Mouse (Mus musculus) kidney, postnatal 10 days (tissue): ENCODE measurements at regions not wholly inside any gene's neighbourhood (a gene's known extent, or its start where the extent isn't known, plus 50 kb on each side); places are given as distances from the start of the nearest gene placed in this dataset.
A peak's percentile ranks its signal among the peaks of the same experiment; 100 is the strongest.

Experiments used
- DNase-seq: peaks from one replicate; pipeline ENCODE4 v3.0.0; 2021; ENCODE audit warnings: mixed read lengths

- no peak for DNase-seq
Observed at GRCm38 (mm10) chr10:17010047-17010446, 713.0 kb upstream of the Cited2 start.

GRCm38 (mm10) chr10:17011876-17012275 is 711.1 kb upstream of the Cited2 start:
- no peak for DNase-seq

- no peak for DNase-seq
Observed at GRCm38 (mm10) chr10:17012541-17012975, 710.5 kb upstream of the Cited2 start.

GRCm38 (mm10) chr10:17014826-17015225 is 708.2 kb upstream of the Cited2 start:
- DNase-seq = no peak

GRCm38 (mm10) chr10:17016854-17017253 is 706.2 kb upstream of the Cited2 start:
- DNase-seq = no peak

- no peak for DNase-seq
Observed at GRCm38 (mm10) chr10:17022216-17023158, 700.5 kb upstream of the Cited2 start.

- no peak for DNase-seq
Observed at GRCm38 (mm10) chr10:17023571-17024293, 699.3 kb upstream of the Cited2 start.

GRCm38 (mm10) chr10:17024294-17024665 is 698.7 kb upstream of the Cited2 start:
- DNase-seq = no peak

GRCm38 (mm10) chr10:17034892-17035775 is 687.9 kb upstream of the Cited2 start:
- no peak for DNase-seq

GRCm38 (mm10) chr10:17038259-17039043 is 684.6 kb upstream of the Cited2 start:
- no peak for DNase-seq

GRCm38 (mm10) chr10:17042090-17042489 is 680.9 kb upstream of the Cited2 start:
- DNase-seq = no peak

- DNase-seq = peak; percentile 8
Observed at GRCm38 (mm10) chr10:17042973-17043372, 680.0 kb upstream of the Cited2 start.

- no peak for DNase-seq
Observed at GRCm38 (mm10) chr10:17046765-17047164, 676.3 kb upstream of the Cited2 start.

GRCm38 (mm10) chr10:17072906-17073305 is 650.1 kb upstream of the Cited2 start:
- DNase-seq = no peak

- no peak for DNase-seq
Observed at GRCm38 (mm10) chr10:17074013-17074401, 649.0 kb upstream of the Cited2 start.

- no peak for DNase-seq
Observed at GRCm38 (mm10) chr10:17074402-17075027, 648.5 kb upstream of the Cited2 start.

GRCm38 (mm10) chr10:17075147-17075546 is 647.9 kb upstream of the Cited2 start:
- no peak for DNase-seq

- no peak for DNase-seq
Observed at GRCm38 (mm10) chr10:17075576-17075975, 647.4 kb upstream of the Cited2 start.

- DNase-seq = no peak
Observed at GRCm38 (mm10) chr10:17076186-17076585, 646.8 kb upstream of the Cited2 start.

- DNase-seq = no peak
Observed at GRCm38 (mm10) chr10:17077580-17077979, 645.4 kb upstream of the Cited2 start.

- no peak for DNase-seq
Observed at GRCm38 (mm10) chr10:17080818-17081217, 642.2 kb upstream of the Cited2 start.

- DNase-seq = no peak
Observed at GRCm38 (mm10) chr10:17082926-17083325, 640.1 kb upstream of the Cited2 start.
